14 mouse cellular contexts compared by ENCODE assay signal in genomic region chr13:103483392-103483791, GRCm38 (mm10).
"Had no signal": no experiment of that assay in that cellular context is flagged by ENCODE, and none has a peak within 500 bp of the region (broad histone marks: within the 10 kb centered on the region; RNA-seq: fewer than 3 reads in every experiment).

No protein-coding gene starts in this region.

- H3K27ac ChIP-seq: intestine, embryonic 15.5 days; limb, embryonic 10.5 days; liver, embryonic 13.5 days; lung, embryonic 15.5 days; macrophage; midbrain, embryonic 12.5 days; neural tube, embryonic 13.5 days; stomach, embryonic 15.5 days had no signal

- H3K27me3 ChIP-seq: intestine, embryonic 15.5 days; liver, embryonic 13.5 days; lung, embryonic 15.5 days; megakaryocyte, embryonic 14.5 days; midbrain, embryonic 12.5 days; neural tube, embryonic 13.5 days; stomach, embryonic 15.5 days had no signal

- H3K36me3 ChIP-seq: intestine, embryonic 15.5 days; limb, embryonic 10.5 days; liver, embryonic 13.5 days; lung, embryonic 15.5 days; midbrain, embryonic 12.5 days; neural tube, embryonic 13.5 days; stomach, embryonic 15.5 days had no signal

- H3K4me2 ChIP-seq: intestine, embryonic 15.5 days; liver, embryonic 13.5 days; lung, embryonic 15.5 days; midbrain, embryonic 12.5 days; neural tube, embryonic 13.5 days; stomach, embryonic 15.5 days had no signal

- H3K4me1 ChIP-seq: intestine, embryonic 15.5 days; limb, embryonic 10.5 days; liver, embryonic 13.5 days; lung, embryonic 15.5 days; megakaryocyte, embryonic 14.5 days; midbrain, embryonic 12.5 days; neural tube, embryonic 13.5 days; stomach, embryonic 15.5 days had no signal

- H3K9ac ChIP-seq: intestine, embryonic 15.5 days; liver, embryonic 13.5 days; liver, postnatal 0 days; lung, embryonic 15.5 days; midbrain, embryonic 12.5 days; neural tube, embryonic 13.5 days; stomach, embryonic 15.5 days had no signal

- H3K4me3 ChIP-seq: intestine, embryonic 15.5 days; limb, embryonic 10.5 days; liver, embryonic 13.5 days; lung, embryonic 15.5 days; megakaryocyte, embryonic 14.5 days; midbrain, embryonic 12.5 days; neural tube, embryonic 13.5 days; stomach, embryonic 15.5 days had no signal

- H3K9me3 ChIP-seq: intestine, embryonic 15.5 days; limb, embryonic 10.5 days; liver, embryonic 13.5 days; lung, embryonic 15.5 days; megakaryocyte, embryonic 14.5 days; stomach, embryonic 15.5 days had no signal

- ATAC-seq: intestine, embryonic 15.5 days; liver, postnatal 0 days; midbrain, embryonic 16.5 days had no signal

- DNase-seq: liver, embryonic 13.5 days; liver, postnatal 0 days; lung, postnatal 14 days; right cerebral cortex, postnatal 14 days; thymus, postnatal 36 days had no signal
